Mouse (Mus musculus) CH12.LX (cell line): Measurements from ENCODE around the gene Abhd6. TPM values are rescaled to one million over a fixed set of nuclear protein-coding genes. Genes with fewer than 3 reads are reported as not detected.

Source experiments
- DNase-seq: peaks from one replicate; pipeline ENCODE4 v3.0.0-alpha.2; 2013; ENCODE audit errors: extremely low read depth
- H3K27ac ChIP-seq: 2 replicates; pipeline ENCODE4 v1.5.1; 2012; ENCODE audit warnings: low read depth, mild to moderate bottlenecking, control low read depth, moderate library complexity; ENCODE audit not compliant: insufficient read depth
- H3K27me3 ChIP-seq: replicated peaks from 2 replicates; pipeline ENCODE3; 2012; ENCODE audit warnings: inconsistent platforms
- H3K36me3 ChIP-seq, 2 experiments: replicated peaks in 1 of 2; 2 replicates each; pipeline versions ENCODE3 to v1.6.1; 2012; ENCODE audit warnings: inconsistent platforms in 1 of 2, low read length in 1 of 2, mild to moderate bottlenecking in 1 of 2, mixed read lengths in 1 of 2, moderate library complexity in 1 of 2; ENCODE audit not compliant: control insufficient read depth in 1 of 2, insufficient read depth in 1 of 2
- H3K4me1 ChIP-seq, 2 experiments: 2 replicates each; pipeline ENCODE4 v1.6.1; 2012; ENCODE audit warnings: inconsistent platforms in 1 of 2, moderate library complexity in 1 of 2; ENCODE audit not compliant: insufficient read depth in 2 of 2, control insufficient read depth in 1 of 2
- H3K4me2 ChIP-seq: 2 replicates; pipeline ENCODE4 v1.6.1; 2012; ENCODE audit warnings: low read depth, mild to moderate bottlenecking, control low read depth; ENCODE audit not compliant: poor library complexity, insufficient read depth, severe bottlenecking
- H3K4me3 ChIP-seq, 3 experiments: fragments of 150-350 bp in 1 of 3; sonication (generic) in 1 of 3; replicated peaks in 1 of 3; 2 replicates each; pipeline versions ENCODE3 to v1.5.1; 2011 to 2012; ENCODE audit warnings: low read depth in 2 of 3, low read length in 2 of 3, mild to moderate bottlenecking in 2 of 3, moderate library complexity in 2 of 3, control low read depth in 1 of 3, improper control_type of control experiment in 1 of 3, inconsistent platforms in 1 of 3, mixed read lengths in 1 of 3; ENCODE audit not compliant: poor library complexity in 1 of 3
- H3K79me2 ChIP-seq: replicated peaks from 2 replicates; pipeline ENCODE4 v1.6.1; 2012; ENCODE audit warnings: mild to moderate bottlenecking, moderate library complexity; ENCODE audit not compliant: control insufficient read depth, poor library complexity, insufficient read depth, severe bottlenecking; ENCODE audit errors: extremely low read depth
- H3K9ac ChIP-seq: 2 replicates; pipeline ENCODE4 v1.6.1; 2012; ENCODE audit warnings: low read depth, mild to moderate bottlenecking, control low read depth, moderate library complexity; ENCODE audit not compliant: insufficient read depth
- H3K9me3 ChIP-seq: replicated peaks from 2 replicates; pipeline ENCODE3; 2012; ENCODE audit warnings: low read length, inconsistent platforms, mixed read lengths
- BHLHE40 ChIP-seq: IDR thresholded peaks from 2 replicates; pipeline ENCODE4 v1.6.1; 2011; ENCODE audit warnings: mild to moderate bottlenecking, low read depth, low read length, improper control_type of control experiment
- CHD1 ChIP-seq: IDR thresholded peaks from 2 replicates; pipeline ENCODE4 v1.6.1; 2012; ENCODE audit warnings: low read depth, low read length, improper control_type of control experiment, inconsistent platforms
- CHD2 ChIP-seq: IDR thresholded peaks from 2 replicates; pipeline ENCODE4 v1.6.1; 2011; ENCODE audit warnings: low read length, improper control_type of control experiment
- CTCF ChIP-seq, 2 experiments: IDR thresholded peaks in 1 of 2; conservative IDR thresholded peaks in 1 of 2; 2 replicates each; pipeline ENCODE4 v1.5.1; 2011 to 2012; ENCODE audit warnings: low read depth in 2 of 2, low read length in 2 of 2, improper control_type of control experiment in 1 of 2, inconsistent platforms in 1 of 2, mild to moderate bottlenecking in 1 of 2, moderate library complexity in 1 of 2
- ELF1 ChIP-seq: IDR thresholded peaks from 2 replicates; pipeline ENCODE4 v1.6.1; 2014; ENCODE audit warnings: low read depth, mild to moderate bottlenecking, inconsistent platforms, low read length, improper control_type of control experiment
- GABPA ChIP-seq: IDR thresholded peaks from 2 replicates; pipeline ENCODE4 v1.6.1; 2012; ENCODE audit warnings: low read depth, low read length, improper control_type of control experiment, inconsistent platforms; ENCODE audit not compliant: insufficient replicate concordance
- IRF4 ChIP-seq: IDR thresholded peaks from 2 replicates; pipeline ENCODE4 v1.6.1; 2014; ENCODE audit warnings: low read depth, mild to moderate bottlenecking, inconsistent platforms, low read length, improper control_type of control experiment
- MAFK ChIP-seq: IDR thresholded peaks from 2 replicates; pipeline ENCODE4 v1.6.1; 2011; ENCODE audit warnings: low read length, improper control_type of control experiment; ENCODE audit not compliant: insufficient replicate concordance
- NRF1 ChIP-seq: IDR thresholded peaks from 2 replicates; pipeline ENCODE4 v1.6.1; 2014; ENCODE audit warnings: low read depth, mild to moderate bottlenecking, inconsistent platforms, low read length, improper control_type of control experiment, moderate library complexity
- PAX5 ChIP-seq: IDR thresholded peaks from 2 replicates; pipeline ENCODE4 v1.6.1; 2012; ENCODE audit warnings: low read length, inconsistent platforms, mixed read lengths
- RAD21 ChIP-seq: IDR thresholded peaks from 2 replicates; pipeline ENCODE4 v1.6.1; 2011; ENCODE audit warnings: low read depth, mild to moderate bottlenecking, low read length, improper control_type of control experiment, moderate library complexity
- RCOR1 ChIP-seq: conservative IDR thresholded peaks from 2 replicates; pipeline ENCODE4 v1.6.1; 2012; ENCODE audit warnings: low read depth, mild to moderate bottlenecking, inconsistent platforms, low read length, improper control_type of control experiment
- SMC3 ChIP-seq: IDR thresholded peaks from 2 replicates; pipeline ENCODE4 v1.6.1; 2011; ENCODE audit warnings: low read depth, low read length, improper control_type of control experiment
- TBP ChIP-seq: conservative IDR thresholded peaks from 2 replicates; pipeline ENCODE4 v1.6.1; 2011; ENCODE audit warnings: low read depth, low read length, improper control_type of control experiment
- TCF12 ChIP-seq: IDR thresholded peaks from 2 replicates; pipeline ENCODE4 v1.6.1; 2014; ENCODE audit warnings: low read depth, mild to moderate bottlenecking, inconsistent platforms, low read length, improper control_type of control experiment
- USF2 ChIP-seq: conservative IDR thresholded peaks from 2 replicates; pipeline ENCODE4 v1.6.1; 2011; ENCODE audit warnings: low read depth, low read length, improper control_type of control experiment
- ZC3H11A ChIP-seq: IDR thresholded peaks from 2 replicates; pipeline ENCODE4 v1.6.1; 2012; ENCODE audit warnings: low read depth, mild to moderate bottlenecking, inconsistent platforms, low read length, improper control_type of control experiment
- ZKSCAN1 ChIP-seq: IDR thresholded peaks from 2 replicates; pipeline ENCODE4 v1.6.1; 2012; ENCODE audit warnings: low read depth, inconsistent platforms, low read length, improper control_type of control experiment, borderline replicate concordance
- dilution Hi-C: fragments of 300-500 bp; cut with MboI; formaldehyde crosslinking; loops from 2 replicates; pipeline ENCODE4 v1.14.3; 2020; ENCODE audit warnings: low sequenced_read_pairs; ENCODE audit not compliant: extremely low pct_unique_long_range_greater_than_20kb, extremely low pct_ligation_motif_present
- in situ Hi-C: fragments of 300-500 bp; cut with MboI; formaldehyde crosslinking; loops from 3 replicates; pipeline ENCODE4 v1.14.3; 2019; ENCODE audit warnings: low sequenced_read_pairs, low pct_ligation_motif_present, low pct_unique_long_range_greater_than_20kb, mixed read lengths
- polyA plus RNA-seq: library from polyadenylated mRNA; unstranded; fragments of >175 nt; gene quantifications from 2 replicates; pipeline ENCODE4 v1.2.1, GENCODE M21; 2012; ENCODE audit warnings: low read depth; ENCODE audit not compliant: insufficient read length
- total RNA-seq, 2 experiments: library from RNA; depleted of rRNA; stranded (reverse); fragments of 300-350 nt in 1 of 2; fragments of >200 nt in 1 of 2; gene quantifications; 2 replicates each; pipeline ENCODE4 v1.2.3; 2012 to 2014

Gene Abhd6
- total and polyA plus RNA-seq, 3 experiments, result 31.9 to 55.9 (median 36.0) TPM

- dilution Hi-C loops, result no loop called here
- TF ChIP-seq RAD21, result peak; percentile 22
- peak; percentile 31 for TF ChIP-seq SMC3
- TF ChIP-seq RCOR1, result no peak
- TF ChIP-seq TCF12, result no peak
- TF ChIP-seq TBP, result no peak
- no peak for TF ChIP-seq CHD2
- no peak for TF ChIP-seq ELF1
- peak; percentile 31 to 57 for TF ChIP-seq CTCF (conservative IDR thresholded peaks at IDR 0.05 in 1 of 2, IDR thresholded peaks at IDR 0.05 in 1 of 2; ENCODE audit: low read depth in 2 of 2, low read length in 2 of 2)
- TF ChIP-seq, all 38 proteins: peak for 3
- Histone ChIP-seq H3K79me2 (no peaks in the 10 kb centered on the region), H3K27ac (no peak overlapping the region), H3K4me3 (no peak overlapping the region), H3K9ac (no peak overlapping the region), H3K4me2 (no peak overlapping the region), H3K9me3 (no peaks in the 10 kb centered on the region), H3K27me3 (no peaks in the 10 kb centered on the region), H3K36me3 (peaks cover 0 to 6% of the 10 kb centered on the region in 2 experiments), H3K4me1 (peaks cover 12 to 43% of the 10 kb centered on the region in 2 experiments)
- in situ Hi-C loops, result loop anchor here (5.0 to 10.0 kb wide), 4 partner anchors 42 to 374 kb away; partner anchors contain the start of genes Abhd6 and Flnb
- peak; percentile 40 for DNase-seq
Measured at GRCm38 (mm10) chr14:7960616-7961015, 42.1 kb upstream of the Abhd6 start.

DNA sequence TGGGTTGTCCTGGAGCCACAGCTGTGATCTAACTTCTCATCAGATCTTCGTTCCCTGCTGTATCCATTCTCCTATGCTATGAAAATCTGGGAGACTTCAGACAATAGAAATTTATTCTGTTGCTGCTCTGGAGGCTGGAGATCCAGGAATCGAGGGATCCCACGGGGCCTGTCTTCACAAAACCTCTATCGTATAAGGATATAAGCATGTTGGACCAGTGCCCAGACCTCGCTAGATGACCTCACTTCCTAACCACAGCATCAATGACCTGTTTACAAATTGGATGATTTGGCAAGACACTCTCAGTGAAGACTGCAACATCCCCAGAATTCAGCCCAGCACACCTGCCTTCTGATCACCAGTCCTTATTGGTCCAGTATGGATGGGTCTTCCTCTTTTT lies 41.0 kb upstream of the Abhd6 start:
- H3K27ac ChIP-seq, result no peak overlapping the region
- peaks cover 12 to 43% of the 10 kb centered on the region in 2 experiments for H3K4me1 ChIP-seq
- dilution Hi-C loops (no loop called here), in situ Hi-C loops (loop anchor here (5.0 to 10.0 kb wide), 4 partner anchors 41 to 373 kb away; partner anchors contain the start of genes Abhd6 and Flnb)
- no peak for DNase-seq
- no peaks in the 10 kb centered on the region for H3K9me3 ChIP-seq
- TF ChIP-seq ZC3H11A (no peak), BHLHE40 (no peak), PAX5 (no peak), SMC3 (no peak), NRF1 (no peak), MAFK (no peak), CHD1 (no peak), IRF4 (no peak), TCF12 (no peak), GABPA (no peak), ZKSCAN1 (no peak), USF2 (no peak)
- no peaks in the 10 kb centered on the region for H3K79me2 ChIP-seq
- peaks cover 3 to 17% of the 10 kb centered on the region in 2 experiments for H3K36me3 ChIP-seq
- no peak overlapping the region for H3K4me3 ChIP-seq
- no peak overlapping the region for H3K9ac ChIP-seq
- H3K27me3 ChIP-seq, result no peaks in the 10 kb centered on the region
- no peak overlapping the region for H3K4me2 ChIP-seq
